Mouse (Mus musculus) ES-Bruce4 (cell line): Measurements from ENCODE around the gene Pcx.
A peak's percentile ranks its signal among the peaks of the same experiment; 100 is the strongest.

Source experiments
- CTCF ChIP-seq: IDR thresholded peaks from one replicate; pipeline ENCODE4 v1.8.1; 2011; ENCODE audit warnings: low read depth, low read length
- EP300 ChIP-seq: IDR thresholded peaks from 2 replicates; pipeline ENCODE4 v1.6.1; 2011; ENCODE audit warnings: low read depth, low read length; ENCODE audit not compliant: insufficient read depth

DNA sequence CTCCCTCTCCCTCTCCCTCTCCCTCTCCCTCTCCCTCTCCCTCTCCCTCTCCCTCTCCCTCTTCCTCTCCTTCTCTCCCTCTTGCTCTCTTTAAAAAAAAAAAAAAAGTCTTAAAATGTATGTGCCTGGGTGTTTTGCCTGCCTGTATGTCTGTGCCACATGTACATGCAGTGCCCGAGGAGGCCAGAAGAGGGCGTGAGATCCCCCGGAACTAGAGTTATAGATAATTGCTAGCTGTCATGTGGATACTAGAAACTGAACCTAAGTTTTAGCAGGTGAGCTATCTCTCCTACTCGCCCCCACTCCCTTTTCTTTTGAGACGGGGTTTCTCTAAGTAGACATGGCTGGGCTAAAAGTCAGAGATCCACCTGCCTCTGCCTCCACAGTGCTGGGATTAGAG is 41.9 kb upstream of the Pcx start:
- TF ChIP-seq CTCF (peak; percentile 59), EP300 (no peak)
